Mouse (Mus musculus): Measurements from ENCODE around the gene Ylpm1. TPM values are rescaled to one million over a fixed set of nuclear protein-coding genes. Genes with fewer than 3 reads are reported as not detected.

The Ylpm1 gene
- polyA plus RNA-seq, 1 experiment from 2014 or later: 36.8 TPM

GRCm38 (mm10) chr12:84970428-84971096 is 25.6 kb upstream of the Ylpm1 start, which contains the start of the genes Fcf1 and Arel1:
Gene Fcf1, plus strand, starts transcription at chr12:84970897.
Gene Arel1, minus strand, starts transcription at chr12:84970900.
- H3K27ac ChIP-seq (replicated peaks): peak within 1 kb of the TSS; percentile 63
- WGBS: under 1% methylated on average over 42 of the region's 42 CpGs
- H3K9me3 ChIP-seq: no peaks in the 10 kb centered on the region
- peak within 1 kb of the TSS; percentile 88 for H3K9ac ChIP-seq
- H3K27me3 ChIP-seq: no peaks in the 10 kb centered on the region
- H3K4me3 ChIP-seq: peak within 1 kb of the TSS; percentile 78
- H3K4me1 ChIP-seq (replicated peaks): peaks cover 28% of the 10 kb centered on the region
- H3K4me2 ChIP-seq: peak within 1 kb of the TSS; percentile 97
- peak; percentile 86 for ATAC-seq (ENCODE audit: low read depth)
- peaks cover 27% of the 10 kb centered on the region for H3K36me3 ChIP-seq

- H3K9me3 ChIP-seq: no peaks in the 10 kb centered on the region
- peaks cover 91% of the 10 kb centered on the region for H3K36me3 ChIP-seq
- no peaks in the 10 kb centered on the region for H3K27me3 ChIP-seq
- 90% methylated on average over 2 of the region's 2 CpGs for WGBS
- no peak for ATAC-seq (ENCODE audit: low read depth)
- no peaks in the 10 kb centered on the region for H3K4me1 ChIP-seq (replicated peaks)
- no peak overlapping the region for H3K4me2 ChIP-seq
- H3K27ac ChIP-seq (replicated peaks): no peak overlapping the region
- H3K4me3 ChIP-seq: no peak overlapping the region
- no peak overlapping the region for H3K9ac ChIP-seq
Observed at GRCm38 (mm10) chr12:84979264-84979862, 16.8 kb upstream of the Ylpm1 start.

- no peaks in the 10 kb centered on the region for H3K27me3 ChIP-seq
- peaks cover 5% of the 10 kb centered on the region; the same call in 1 of the 2 replicates for H3K36me3 ChIP-seq
- WGBS: 71% methylated on average over 4 of the region's 4 CpGs
- H3K4me2 ChIP-seq: no peak overlapping the region
- no peak overlapping the region for H3K4me3 ChIP-seq
- no peaks in the 10 kb centered on the region for H3K9me3 ChIP-seq
- H3K9ac ChIP-seq: no peak overlapping the region
- H3K27ac ChIP-seq (replicated peaks): no peak overlapping the region
- H3K4me1 ChIP-seq (replicated peaks): no peaks in the 10 kb centered on the region
- no peak for ATAC-seq (ENCODE audit: low read depth)
Observed at GRCm38 (mm10) chr12:84989456-84989855, 6.7 kb upstream of the Ylpm1 start.

GRCm38 (mm10) chr12:84995112-84995761 is 884 bp upstream of the Ylpm1 start:
- H3K4me3 ChIP-seq: peak overlapping the region; percentile 98
- peak overlapping the region; percentile 42 for H3K4me2 ChIP-seq
- ATAC-seq (ENCODE audit: low read depth): no peak
- no peaks in the 10 kb centered on the region for H3K36me3 ChIP-seq
- peak overlapping the region; percentile 38; the same call in 1 of the 2 replicates for H3K9ac ChIP-seq
- WGBS: 92% methylated on average over 9 of the region's 9 CpGs
- no peaks in the 10 kb centered on the region for H3K9me3 ChIP-seq
- no peaks in the 10 kb centered on the region for H3K27me3 ChIP-seq
- peaks cover 25% of the 10 kb centered on the region for H3K4me1 ChIP-seq (replicated peaks)
- H3K27ac ChIP-seq (replicated peaks): no peak overlapping the region; the same call in 1 of the 2 replicates

- WGBS: under 1% methylated on average over 44 of the region's 44 CpGs
- Histone ChIP-seq H3K27me3 (no peaks in the 10 kb centered on the region), H3K9me3 (no peaks in the 10 kb centered on the region), H3K27ac (replicated peaks) (peak overlapping the region; percentile 95), H3K36me3 (no peaks in the 10 kb centered on the region), H3K4me3 (peak overlapping the region; percentile 98), H3K4me2 (peak overlapping the region; percentile 94), H3K4me1 (replicated peaks) (peaks cover 25% of the 10 kb centered on the region), H3K9ac (peak overlapping the region; percentile 99)
- ATAC-seq (ENCODE audit: low read depth): peak; percentile 56
Observed at GRCm38 (mm10) chr12:84996501-84997398, 629 bp downstream of the Ylpm1 start.

GRCm38 (mm10) chr12:84999053-84999452 is 2.9 kb downstream of the Ylpm1 start:
- Histone ChIP-seq H3K4me3 (peak overlapping the region; percentile 98), H3K4me1 (replicated peaks) (peaks cover 25% of the 10 kb centered on the region), H3K9ac (peak overlapping the region; percentile 99), H3K9me3 (peaks cover 6% of the 10 kb centered on the region; the same call in 1 of the 2 replicates), H3K36me3 (peaks cover 10% of the 10 kb centered on the region), H3K27me3 (no peaks in the 10 kb centered on the region), H3K27ac (replicated peaks) (no peak overlapping the region), H3K4me2 (peak overlapping the region; percentile 94)
- no peak for ATAC-seq (ENCODE audit: low read depth)

GRCm38 (mm10) chr12:85006206-85006605 is 10.1 kb downstream of the Ylpm1 start:
- no peak overlapping the region for H3K4me3 ChIP-seq
- H3K4me2 ChIP-seq: no peak overlapping the region
- no peak overlapping the region for H3K27ac ChIP-seq (replicated peaks)
- H3K4me1 ChIP-seq (replicated peaks): no peaks in the 10 kb centered on the region
- peaks cover 6% of the 10 kb centered on the region; the same call in 1 of the 2 replicates for H3K9me3 ChIP-seq
- no peaks in the 10 kb centered on the region for H3K27me3 ChIP-seq
- no peak for ATAC-seq (ENCODE audit: low read depth)
- H3K36me3 ChIP-seq: peaks cover 14% of the 10 kb centered on the region
- no peak overlapping the region for H3K9ac ChIP-seq
- WGBS: 93% methylated on average over 1 of the region's 1 CpGs

GRCm38 (mm10) chr12:85007021-85007420 is 10.9 kb downstream of the Ylpm1 start:
- H3K27ac ChIP-seq (replicated peaks): no peak overlapping the region
- H3K36me3 ChIP-seq: peaks cover 20% of the 10 kb centered on the region
- no peaks in the 10 kb centered on the region for H3K27me3 ChIP-seq
- peaks cover 6% of the 10 kb centered on the region; the same call in 1 of the 2 replicates for H3K9me3 ChIP-seq
- ATAC-seq (ENCODE audit: low read depth): no peak
- H3K4me1 ChIP-seq (replicated peaks): no peaks in the 10 kb centered on the region
- H3K9ac ChIP-seq: no peak overlapping the region
- H3K4me2 ChIP-seq: no peak overlapping the region
- H3K4me3 ChIP-seq: no peak overlapping the region

GRCm38 (mm10) chr12:85009776-85010175 is 13.7 kb downstream of the Ylpm1 start:
- no peaks in the 10 kb centered on the region for H3K9me3 ChIP-seq
- no peak overlapping the region for H3K4me2 ChIP-seq
- H3K27ac ChIP-seq (replicated peaks): no peak overlapping the region
- H3K4me3 ChIP-seq: no peak overlapping the region
- no peaks in the 10 kb centered on the region for H3K27me3 ChIP-seq
- WGBS: 86% methylated on average over 1 of the region's 1 CpGs
- no peaks in the 10 kb centered on the region for H3K4me1 ChIP-seq (replicated peaks)
- H3K36me3 ChIP-seq: peaks cover 35% of the 10 kb centered on the region
- no peak for ATAC-seq (ENCODE audit: low read depth)
- no peak overlapping the region for H3K9ac ChIP-seq

GRCm38 (mm10) chr12:85010541-85010940 is 14.4 kb downstream of the Ylpm1 start:
- H3K4me3 ChIP-seq: no peak overlapping the region
- H3K36me3 ChIP-seq: peaks cover 39% of the 10 kb centered on the region
- no peaks in the 10 kb centered on the region for H3K27me3 ChIP-seq
- whole genome bisulfite sequencing: 92% methylated on average over 2 of the region's 2 CpGs
- no peak for ATAC-seq (ENCODE audit: low read depth)
- no peaks in the 10 kb centered on the region for H3K4me1 ChIP-seq (replicated peaks)
- no peak overlapping the region for H3K9ac ChIP-seq
- H3K27ac ChIP-seq (replicated peaks): no peak overlapping the region
- no peaks in the 10 kb centered on the region for H3K9me3 ChIP-seq
- no peak overlapping the region for H3K4me2 ChIP-seq

- ATAC-seq (ENCODE audit: low read depth): no peak
Observed at GRCm38 (mm10) chr12:85012185-85012584, 16.1 kb downstream of the Ylpm1 start.

More at GRCm38 (mm10) chr12:85012185-85012584, 16.1 kb downstream of the Ylpm1 start:
- WGBS: 96% methylated on average over 2 of the region's 2 CpGs
- Histone ChIP-seq H3K27ac (replicated peaks) (no peak overlapping the region), H3K4me3 (no peak overlapping the region), H3K4me1 (replicated peaks) (no peaks in the 10 kb centered on the region), H3K36me3 (peaks cover 47% of the 10 kb centered on the region), H3K9ac (no peak overlapping the region), H3K9me3 (no peaks in the 10 kb centered on the region), H3K27me3 (no peaks in the 10 kb centered on the region), H3K4me2 (no peak overlapping the region)

All from neural tube, embryonic 13.5 days (tissue).